Mouse (Mus musculus): Measurements from ENCODE around the gene Ski.

DNA sequence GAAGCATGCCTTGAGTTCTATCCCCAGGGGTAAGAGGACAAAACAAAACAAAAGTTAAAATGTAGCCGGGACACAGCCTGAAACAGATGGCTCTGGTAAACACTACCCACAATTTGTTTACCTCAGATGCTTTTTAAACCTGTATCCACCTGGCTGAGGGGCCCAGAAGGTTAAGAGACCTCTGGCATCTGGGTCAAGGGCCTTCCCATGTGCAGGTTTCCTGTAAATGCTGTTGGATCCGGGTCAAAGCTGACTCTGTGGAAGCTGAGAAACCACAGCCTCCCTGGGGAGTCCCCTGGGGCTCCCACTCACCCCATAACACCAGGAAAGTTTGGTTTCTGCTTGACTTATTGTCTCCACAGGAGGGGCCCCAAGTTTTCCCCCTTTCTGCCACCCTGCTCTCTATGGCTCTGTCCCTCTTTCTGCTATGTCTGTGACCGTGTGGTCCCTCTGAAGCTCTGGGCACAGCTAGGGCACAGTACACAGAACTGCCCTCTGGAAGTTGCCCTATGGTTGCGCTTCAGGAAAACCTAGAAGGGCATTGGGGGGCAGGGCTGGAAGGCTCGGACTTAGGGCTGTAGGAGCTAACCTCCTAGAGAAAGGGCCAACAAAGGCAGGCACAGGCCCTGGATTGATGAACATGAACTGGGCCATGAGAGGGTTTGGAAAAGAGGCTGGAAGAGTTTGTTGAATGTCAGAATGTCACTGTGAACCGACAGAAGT is 23.5 kb upstream of the Ski start:
- TF ChIP-seq CTCF (IDR thresholded peaks at IDR 0.05; ENCODE audit: borderline replicate concordance, extremely low read depth, insufficient read depth, insufficient read length) (no peak), POLR2A (IDR thresholded peaks at IDR 0.05; ENCODE audit: borderline replicate concordance, extremely low read depth, insufficient read depth, insufficient read length, poor library complexity, severe bottlenecking) (no peak)
